Mouse (Mus musculus) kidney, adult 9 months (tissue): ENCODE data around the gene Pdk1.
"Not testable (repeated sequence)": the region's sequence is repeated elsewhere in the genome, so short reads cannot be mapped to it uniquely, and the experiment has no call there.

Experiments used
- DNase-seq: peaks from one replicate; pipeline ENCODE4 v3.0.0; 2022

Gene Pdk1

GRCm38 (mm10) chr2:71874836-71875235, 1.8 kb downstream of the Pdk1 start:
- no peak for DNase-seq

GRCm38 (mm10) chr2:71877865-71878264, 4.8 kb downstream of the Pdk1 start:
- DNase-seq, result no peak

GRCm38 (mm10) chr2:71878441-71878840, 5.4 kb downstream of the Pdk1 start:
- DNase-seq, result no peak

- no peak for DNase-seq
Observed at GRCm38 (mm10) chr2:71878943-71879342, 5.9 kb downstream of the Pdk1 start.

- no peak for DNase-seq
Observed at GRCm38 (mm10) chr2:71882914-71883651, 10.1 kb downstream of the Pdk1 start.

GRCm38 (mm10) chr2:71887269-71887668, 14.2 kb downstream of the Pdk1 start:
- DNase-seq, result no peak

- no peak for DNase-seq
Observed at GRCm38 (mm10) chr2:71888437-71888836, 15.4 kb downstream of the Pdk1 start.

GRCm38 (mm10) chr2:71891536-71891935, 18.5 kb downstream of the Pdk1 start:
- DNase-seq, result no peak

GRCm38 (mm10) chr2:71892741-71893349, 19.8 kb downstream of the Pdk1 start:
- no peak for DNase-seq

- no peak for DNase-seq
Observed at GRCm38 (mm10) chr2:71895596-71896286, 22.7 kb downstream of the Pdk1 start.

GRCm38 (mm10) chr2:71897420-71897819, 24.4 kb downstream of the Pdk1 start:
- no peak for DNase-seq

- peak; percentile 73 for DNase-seq
Observed at GRCm38 (mm10) chr2:71898335-71898856, 25.4 kb downstream of the Pdk1 start.

- no peak for DNase-seq
Observed at GRCm38 (mm10) chr2:71899886-71900285, 26.9 kb downstream of the Pdk1 start.

- no peak for DNase-seq
Observed at GRCm38 (mm10) chr2:71905154-71905553, 32.1 kb downstream of the Pdk1 start.

- not testable (repeated sequence) for DNase-seq
Observed at GRCm38 (mm10) chr2:71906356-71906755, 33.3 kb downstream of the Pdk1 start.

- DNase-seq, result no peak
Observed at GRCm38 (mm10) chr2:71913911-71914310, 40.9 kb downstream of the Pdk1 start.

GRCm38 (mm10) chr2:71919227-71919647, 46.2 kb downstream of the Pdk1 start:
- DNase-seq, result no peak

- not testable (repeated sequence) for DNase-seq
Observed at GRCm38 (mm10) chr2:71924931-71925330, 51.9 kb downstream of the Pdk1 start.

GRCm38 (mm10) chr2:71934046-71934445, 61.0 kb downstream of the Pdk1 start:
- no peak for DNase-seq

GRCm38 (mm10) chr2:71936711-71937110, 63.7 kb downstream of the Pdk1 start:
- no peak for DNase-seq

- no peak for DNase-seq
Observed at GRCm38 (mm10) chr2:71937649-71938308, 64.8 kb downstream of the Pdk1 start.

- no peak for DNase-seq
Observed at GRCm38 (mm10) chr2:71938716-71939393, 65.8 kb downstream of the Pdk1 start.
